Mouse (Mus musculus): Measurements from ENCODE around the gene Pde1c.

DNA sequence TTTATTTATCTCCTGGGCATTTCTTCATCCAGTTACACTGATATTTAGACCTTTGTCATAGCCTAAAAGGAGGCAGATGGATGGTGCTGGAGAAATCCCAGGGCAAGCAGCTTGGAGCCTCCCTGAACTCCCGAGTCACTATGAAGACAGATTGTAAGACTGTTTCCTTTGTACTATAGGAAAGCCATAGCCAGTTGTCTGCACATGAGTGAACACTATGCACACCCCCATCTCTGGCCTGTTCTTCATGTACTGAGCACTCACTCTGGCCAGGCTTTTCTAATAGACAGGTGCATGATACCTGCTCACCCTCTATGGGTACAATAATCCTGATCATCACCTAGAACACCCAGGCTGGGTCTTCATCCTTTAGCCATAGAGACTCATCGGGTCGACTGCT, 318.8 kb downstream of the Pde1c start:
- TF ChIP-seq CTCF (IDR thresholded peaks at IDR 0.05; ENCODE audit: low read depth, low read length) (no peak), POLR2A (IDR thresholded peaks at IDR 0.05; ENCODE audit: extremely low read depth, insufficient read depth, low read length) (no peak)
